Mouse (Mus musculus) megakaryocyte-erythroid progenitor cell, adult 5 weeks (primary cell): ENCODE data around the gene Map2k7. TPM values are rescaled to one million over a fixed set of nuclear protein-coding genes. Genes with fewer than 3 reads are reported as not detected.

ENCODE experiments used
- polyA plus RNA-seq: library from polyadenylated mRNA; stranded (reverse); fragments of >175 nt; gene quantifications from 2 replicates; pipeline ENCODE4 v1.2.3, GENCODE M21; 2012

Map2k7 gene
- polyA plus RNA-seq, result 275 and 284 TPM in 2 replicates

DNA sequence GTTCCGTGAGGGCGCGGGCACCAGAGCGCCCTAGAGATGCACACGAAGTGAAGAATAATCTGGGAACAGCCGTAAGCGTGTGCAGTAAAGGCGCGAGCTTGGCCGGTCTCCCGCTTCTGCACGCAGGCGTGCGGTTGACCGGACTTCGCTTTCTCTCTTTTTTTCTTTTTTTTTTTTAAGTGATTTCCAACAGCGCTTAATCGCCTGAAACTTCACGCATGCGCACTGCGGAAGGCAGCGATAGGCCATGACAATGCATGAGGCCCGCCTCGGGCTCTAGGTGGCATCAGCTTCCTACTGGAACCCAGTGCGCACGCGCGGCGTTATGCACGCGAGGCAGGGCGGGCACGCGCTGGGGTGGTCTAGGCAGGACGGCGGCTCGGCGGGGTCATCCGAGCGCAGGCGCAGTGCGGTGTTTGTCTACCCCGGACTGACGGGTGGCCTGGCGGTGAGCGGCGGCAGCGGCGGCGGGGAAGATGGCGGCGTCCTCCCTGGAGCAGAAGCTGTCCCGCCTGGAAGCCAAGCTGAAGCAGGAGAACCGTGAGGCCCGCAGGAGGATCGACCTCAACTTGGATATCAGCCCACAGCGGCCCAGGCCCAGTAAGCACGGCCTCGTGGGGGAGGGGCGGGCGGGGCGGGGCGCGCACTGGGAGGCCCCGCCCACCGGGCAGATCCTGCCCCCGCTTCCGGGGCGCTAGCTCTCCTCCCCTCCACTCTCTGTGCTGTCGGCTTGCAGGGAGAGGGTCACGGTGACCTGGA is at the start of gene Map2k7, which contains the start of gene Gm49320:
Map2k7 (plus strand) TSS at position 307 of the 759 bp plus-strand sequence.
Gm49320 (plus strand) TSS at position 432 of the 759 bp plus-strand sequence.

DNA sequence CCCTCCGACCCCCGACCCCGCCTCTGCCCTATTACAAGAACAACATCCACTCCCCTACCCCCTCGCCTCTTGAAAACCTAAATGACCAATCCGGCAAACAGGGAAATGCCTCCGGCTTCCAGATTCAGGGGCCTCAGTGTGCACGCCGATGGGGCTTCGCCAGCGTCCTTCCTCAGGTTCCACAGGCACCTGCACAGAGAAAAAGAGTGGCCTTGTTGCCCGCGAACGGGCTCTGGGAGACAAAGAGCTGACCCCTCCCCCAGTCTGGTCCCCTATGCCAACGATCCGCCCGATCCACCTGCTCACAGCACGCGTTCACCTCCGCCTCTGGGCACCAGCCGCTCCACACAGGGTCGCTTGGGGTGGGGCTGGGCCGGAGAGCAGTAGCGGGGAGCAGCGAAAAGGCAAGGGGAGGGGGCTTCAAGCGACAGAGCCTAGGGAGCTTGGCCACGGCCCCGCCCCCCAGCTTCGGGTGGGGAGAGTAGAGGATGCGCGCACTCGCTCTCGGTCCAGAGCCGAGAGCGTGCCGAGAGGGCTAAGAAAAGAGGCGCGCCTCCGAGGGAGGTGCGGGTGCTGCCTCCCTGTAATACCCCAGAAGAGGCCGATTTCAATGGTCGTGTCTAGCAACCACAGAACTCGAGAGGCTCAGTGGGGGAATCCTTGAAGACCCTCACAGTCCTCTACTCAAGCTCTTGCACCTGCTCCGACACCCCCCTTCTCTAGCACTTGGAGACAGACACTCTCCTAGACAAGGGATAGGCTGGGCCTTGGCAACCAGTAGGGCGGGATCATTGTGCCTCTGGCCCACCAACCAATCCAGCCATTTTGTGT is 21.5 kb upstream of the Map2k7 start, which contains the start of gene Prr36:
Prr36 (minus strand) TSS at position 669 of the 831 bp plus-strand sequence.

DNA sequence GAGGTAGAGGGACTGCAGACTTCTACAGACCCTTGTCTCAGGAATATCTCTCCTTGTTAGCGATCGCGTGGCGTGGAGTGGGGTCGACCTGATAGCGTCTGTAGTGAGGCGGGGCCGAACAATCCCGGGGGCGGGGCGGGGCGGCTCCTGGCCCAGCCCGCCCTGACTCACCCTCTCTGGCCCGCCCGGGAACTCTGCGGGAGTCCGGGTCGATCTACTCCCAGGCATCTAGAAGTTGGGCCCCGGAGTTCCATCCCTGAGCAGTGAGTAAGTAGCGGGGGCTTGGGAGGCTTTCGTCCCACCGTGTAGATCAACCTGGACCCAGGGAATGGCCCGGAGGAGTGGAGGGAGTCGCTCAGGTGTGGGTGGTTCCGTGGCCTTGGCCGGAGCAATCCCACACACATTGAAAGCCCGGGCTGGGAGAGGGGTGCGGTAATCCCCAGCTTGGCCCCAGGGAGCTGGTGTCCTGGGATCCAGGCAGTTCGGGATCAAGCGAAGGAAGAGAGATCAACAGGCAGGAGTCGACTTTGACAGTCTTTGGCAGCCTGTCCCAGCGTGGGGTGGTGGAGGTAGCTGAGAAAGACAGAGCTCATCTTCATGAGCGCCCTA is 11.7 kb upstream of the Map2k7 start, which contains the start of gene Lrrc8e:
Lrrc8e (plus strand) TSS at position 89 of the 609 bp plus-strand sequence.

DNA sequence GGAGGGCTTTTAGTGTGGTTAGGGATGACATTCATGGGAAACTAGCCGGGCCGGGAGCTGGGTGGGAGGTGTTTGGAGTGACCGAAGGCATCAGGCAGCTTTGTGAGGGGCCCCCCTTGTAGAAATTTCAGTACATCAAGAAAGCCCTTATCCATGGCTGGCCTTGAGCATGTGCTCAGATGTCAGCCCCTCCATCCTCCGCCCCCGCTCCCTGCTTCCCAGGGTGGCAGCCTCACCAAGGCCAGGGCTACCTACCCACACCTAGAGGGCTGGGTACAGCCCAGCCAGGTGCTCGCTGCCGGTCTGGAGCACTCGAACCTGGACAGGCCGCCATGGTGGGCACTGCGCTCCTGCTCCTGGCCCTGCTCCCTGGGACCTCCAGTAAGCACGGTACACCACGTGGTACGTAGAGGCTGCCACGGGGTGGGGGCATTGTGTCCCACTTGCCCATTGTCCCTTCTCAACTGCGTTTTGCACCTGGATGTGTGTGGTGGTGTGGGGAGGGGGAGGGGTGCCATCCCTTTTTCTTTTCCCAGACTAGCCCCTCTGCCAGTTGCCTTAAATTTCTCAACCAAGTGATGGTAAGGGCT is 9.5 kb downstream of the Map2k7 start, which contains the start of gene Tgfbr3l:
Tgfbr3l (plus strand) TSS at position 264 of the 590 bp plus-strand sequence.

DNA sequence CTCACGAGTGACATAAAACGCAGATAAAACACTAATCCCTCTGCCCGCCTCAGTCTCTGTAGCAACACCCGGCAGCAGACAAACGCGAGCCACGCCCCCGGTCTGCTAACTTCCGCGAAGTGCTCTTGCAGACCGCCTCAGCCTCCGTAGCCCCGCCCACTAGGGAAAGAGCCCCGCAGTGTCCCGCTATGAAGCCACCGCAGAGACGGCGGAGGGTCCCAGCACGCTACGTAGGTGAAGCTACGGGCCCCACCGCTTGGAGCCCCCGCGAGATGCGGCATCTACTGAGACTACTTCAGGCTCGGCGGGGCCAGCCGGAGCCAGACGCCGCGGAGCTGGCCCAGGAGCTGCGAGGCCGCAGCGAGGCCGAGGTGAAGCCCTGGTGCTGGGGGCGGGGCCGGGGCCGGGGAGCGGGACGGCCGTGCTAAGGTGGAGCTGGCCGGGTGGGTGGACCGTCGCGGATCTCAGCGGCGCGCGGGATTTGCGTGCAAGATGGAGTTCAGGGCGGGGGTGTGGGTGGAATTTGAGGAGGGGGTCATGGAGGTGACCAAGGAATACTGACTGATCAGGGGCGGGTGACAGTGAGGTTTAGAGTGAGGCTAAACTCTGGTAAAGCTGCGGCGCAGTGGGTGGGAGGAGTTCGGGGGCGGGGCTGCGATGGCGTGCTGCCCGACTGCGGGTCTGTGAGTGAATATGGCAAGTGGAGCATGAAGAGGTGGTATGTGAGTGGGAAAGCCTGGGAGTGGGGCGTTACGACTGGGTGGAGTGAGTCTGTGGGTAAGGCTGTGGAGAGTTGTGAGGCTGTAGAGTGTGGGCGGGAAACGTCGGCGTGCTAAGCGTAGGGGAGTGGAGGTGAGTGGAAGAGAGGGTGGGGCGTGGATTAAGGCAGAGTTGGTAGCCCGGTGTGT is 14.6 kb downstream of the Map2k7 start, which contains the start of gene Snapc2:
Snapc2 (plus strand) TSS at position 147 of the 908 bp plus-strand sequence.

DNA sequence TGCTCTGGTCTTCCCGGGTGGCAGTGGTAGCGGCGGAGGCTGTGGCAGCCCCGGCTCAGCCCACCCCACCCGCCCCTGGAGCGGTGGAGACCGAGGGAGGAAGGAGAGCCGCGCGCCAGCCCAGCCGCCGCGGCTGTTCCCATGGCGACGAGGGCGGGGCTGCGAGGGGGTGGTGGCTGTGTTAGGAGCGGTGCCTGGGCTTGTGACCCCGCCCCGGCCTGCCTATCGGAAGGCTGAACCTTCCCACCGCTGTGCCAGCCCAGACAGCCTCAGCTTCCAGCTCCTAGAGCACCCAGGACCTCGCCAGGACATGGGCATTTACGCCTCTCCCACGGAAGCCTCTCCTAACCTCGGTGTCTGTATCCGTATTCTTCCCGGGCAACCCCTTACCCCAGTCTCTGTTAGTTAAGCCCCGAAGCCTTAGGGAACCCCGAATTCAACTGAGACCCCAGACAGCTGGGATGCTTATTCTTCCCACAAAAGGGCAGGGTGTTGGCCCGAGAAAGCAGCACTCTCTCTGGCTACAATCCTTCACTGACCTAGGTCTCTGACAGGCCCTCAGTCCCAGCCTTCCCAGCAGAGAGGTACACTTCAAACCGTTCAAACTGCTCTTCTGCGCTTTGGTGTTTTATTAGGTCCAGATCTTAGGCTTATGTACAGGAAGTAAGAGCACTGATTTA is 20.7 kb downstream of the Map2k7 start, which contains the start of gene Ctxn1:
Ctxn1 (minus strand) TSS at position 150 of the 680 bp plus-strand sequence.

DNA sequence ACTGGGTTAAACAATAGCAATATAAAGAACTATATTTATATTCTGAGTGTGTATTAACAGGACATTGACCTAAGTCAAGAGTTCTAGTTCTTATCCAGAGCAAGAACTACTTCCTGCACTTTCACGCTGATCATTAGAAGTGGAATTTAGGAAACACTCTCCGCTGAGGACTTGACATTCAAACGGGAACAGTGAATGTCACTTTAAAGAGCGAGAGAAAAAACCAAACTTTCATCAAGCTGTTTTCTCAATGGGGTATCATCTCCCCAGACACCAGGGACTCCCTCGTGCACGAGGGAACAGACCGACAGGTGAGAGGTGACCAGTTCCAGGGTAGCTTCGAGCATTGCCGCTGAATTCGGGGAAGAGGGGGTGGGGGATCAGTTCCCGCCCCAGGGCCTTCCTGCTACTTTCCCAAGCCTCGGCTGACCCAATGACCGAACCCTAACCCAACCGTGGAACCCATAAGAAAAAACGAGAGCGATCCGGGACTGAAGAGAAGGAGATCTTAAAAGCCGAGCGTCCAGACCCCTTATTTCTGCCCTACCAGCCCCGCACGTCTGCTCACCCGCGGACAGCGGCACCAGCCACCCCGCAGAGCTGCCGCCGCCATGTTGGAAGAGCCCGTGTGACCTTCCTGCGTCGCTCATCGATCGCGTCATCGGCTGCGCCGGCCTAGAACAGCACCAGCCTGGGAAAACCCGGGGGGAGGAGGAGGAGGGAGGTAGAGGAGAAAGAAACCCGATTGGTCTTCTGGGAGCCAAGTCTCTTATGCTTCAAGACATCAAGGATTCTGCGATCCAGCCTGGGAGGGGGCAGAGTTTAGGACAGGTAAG is 37.0 kb downstream of the Map2k7 start, which contains the start of gene Timm44:
Timm44 (minus strand) TSS at position 639 of the 836 bp plus-strand sequence.

Other genes starting within 250 kb of the Map2k7 start
- gene Cd209f, start 132.9 kb upstream of the Map2k7 start, polyA plus RNA-seq, result 0.09 and 0.16 TPM in 2 replicates
- 0.02 and 0.13 TPM in 2 replicates for gene Cd209g, start 104.6 kb upstream of the Map2k7 start, polyA plus RNA-seq
- gene Evi5l, start 72.2 kb upstream of the Map2k7 start, polyA plus RNA-seq, result 8.6 and 12.5 TPM in 2 replicates
- gene Prr36, start 21.3 kb upstream of the Map2k7 start, polyA plus RNA-seq, result 0.98 and 1.7 TPM in 2 replicates
- not detected in 2 replicates for gene Lrrc8e, start 11.9 kb upstream of the Map2k7 start, polyA plus RNA-seq
- 0.21 TPM in 1 of 2 replicates, not detected in the other for gene Gm49320, start 125 bp downstream of the Map2k7 start, polyA plus RNA-seq
- 39.7 and 58.4 TPM in 2 replicates for gene Tgfbr3l, start 9.5 kb downstream of the Map2k7 start, polyA plus RNA-seq
- 104 and 115 TPM in 2 replicates for gene Snapc2, start 14.3 kb downstream of the Map2k7 start, polyA plus RNA-seq
- gene Ctxn1, start 20.5 kb downstream of the Map2k7 start, polyA plus RNA-seq, result 6.7 and 12.5 TPM in 2 replicates
- 57.0 and 66.0 TPM in 2 replicates for gene Timm44, start 37.2 kb downstream of the Map2k7 start, polyA plus RNA-seq
- 0.76 and 3.0 TPM in 2 replicates for gene Ccl25, start 86.5 kb downstream of the Map2k7 start, polyA plus RNA-seq
- 49.2 and 53.4 TPM in 2 replicates for gene Elavl1, start 86.7 kb downstream of the Map2k7 start, polyA plus RNA-seq